Mouse (Mus musculus) E14TG2a.4 (cell line): ENCODE measurements around the gene Hivep2.

ENCODE experiments used
- H3K27me3 ChIP-seq: 2 replicates; pipeline ENCODE4 v1.6.1; 2014; ENCODE audit warnings: low read length, control low read depth; ENCODE audit not compliant: insufficient read depth
- H3K36me3 ChIP-seq: 2 replicates; pipeline ENCODE4 v1.6.1; 2014; ENCODE audit warnings: low read length, control low read depth; ENCODE audit not compliant: insufficient read depth
- H3K4me1 ChIP-seq: replicated peaks from 2 replicates; pipeline ENCODE4 v1.6.1; 2014; ENCODE audit warnings: low read depth, low read length, control low read depth
- H3K4me3 ChIP-seq: replicated peaks from 2 replicates; pipeline ENCODE4 v1.5.1; 2014; ENCODE audit warnings: mild to moderate bottlenecking, low read length
- H3K9me3 ChIP-seq: 2 replicates; pipeline ENCODE4 v1.6.1; 2014; ENCODE audit warnings: low read length, control low read depth
- CTCF ChIP-seq: conservative IDR thresholded peaks from 2 replicates; pipeline ENCODE4 v1.5.1; 2014; ENCODE audit warnings: low read length
- NANOG ChIP-seq: IDR thresholded peaks from 2 replicates; pipeline ENCODE4 v1.6.1; 2014; ENCODE audit warnings: borderline replicate concordance, low read length, mixed read lengths
- POU5F1 ChIP-seq: IDR thresholded peaks from 2 replicates; pipeline ENCODE4 v1.6.1; 2014; ENCODE audit warnings: low read length, borderline replicate concordance

The Hivep2 gene

DNA sequence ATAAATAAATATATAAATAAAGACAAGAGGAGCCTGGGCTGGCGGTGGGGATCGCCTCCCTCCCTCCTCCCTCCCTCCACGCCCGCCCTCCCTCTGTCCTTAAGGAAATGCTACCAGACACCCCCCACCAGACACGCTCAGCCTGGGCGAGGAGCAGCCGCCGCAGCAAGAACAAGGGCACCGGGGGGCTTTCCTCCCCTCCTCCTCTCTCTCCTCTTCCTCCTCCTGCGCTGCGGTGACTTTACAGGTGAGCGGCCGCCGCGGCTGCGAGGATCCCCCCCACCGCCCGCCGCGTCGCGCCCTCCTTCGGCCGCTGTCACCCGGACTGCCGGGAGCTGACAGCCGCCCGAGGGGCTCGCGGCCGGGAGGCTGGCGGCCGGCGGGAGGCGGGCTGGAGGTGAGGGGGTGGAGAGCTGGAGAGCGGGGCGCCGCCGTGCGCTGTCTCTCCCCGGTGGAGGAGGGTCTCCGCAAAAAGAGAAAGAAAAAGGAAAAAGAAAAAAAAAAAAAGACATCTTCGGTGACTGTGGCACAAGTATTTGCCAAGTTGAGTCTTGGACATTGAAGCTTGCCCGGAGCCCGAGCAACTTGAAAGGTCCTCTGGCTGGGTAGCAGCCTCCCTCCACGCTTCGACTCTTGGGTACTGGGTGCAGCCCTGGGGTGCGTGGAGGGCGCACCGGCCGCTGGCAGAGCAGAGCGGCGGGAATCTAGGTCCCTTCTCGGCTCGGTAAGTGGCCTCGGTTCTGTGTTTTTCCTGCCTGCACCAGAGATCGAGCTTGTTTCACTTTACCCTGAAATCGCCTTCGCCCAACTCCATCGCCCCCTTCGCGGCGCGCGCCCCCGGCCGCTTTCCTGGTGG lies at the start of gene Hivep2:
Gene Hivep2 (plus strand): TSS at position 102 of the 856 bp plus-strand sequence.
- H3K4me3 ChIP-seq, result peak within 1 kb of the TSS; percentile 88
- H3K9me3 ChIP-seq, result no peaks in the 10 kb centered on the region
- H3K27me3 ChIP-seq, result peaks cover 41% of the 10 kb centered on the region
- no peaks in the 10 kb centered on the region for H3K36me3 ChIP-seq
- TF ChIP-seq CTCF (no peak), NANOG (no peak)
- H3K4me1 ChIP-seq, result peaks cover 16% of the 10 kb centered on the region

- no peak for TF ChIP-seq POU5F1
- no peak for TF ChIP-seq CTCF
- no peak for TF ChIP-seq NANOG
These were observed 49.1 kb upstream of the Hivep2 start for GRCm38 (mm10) chr10:13916645-13917342.

DNA sequence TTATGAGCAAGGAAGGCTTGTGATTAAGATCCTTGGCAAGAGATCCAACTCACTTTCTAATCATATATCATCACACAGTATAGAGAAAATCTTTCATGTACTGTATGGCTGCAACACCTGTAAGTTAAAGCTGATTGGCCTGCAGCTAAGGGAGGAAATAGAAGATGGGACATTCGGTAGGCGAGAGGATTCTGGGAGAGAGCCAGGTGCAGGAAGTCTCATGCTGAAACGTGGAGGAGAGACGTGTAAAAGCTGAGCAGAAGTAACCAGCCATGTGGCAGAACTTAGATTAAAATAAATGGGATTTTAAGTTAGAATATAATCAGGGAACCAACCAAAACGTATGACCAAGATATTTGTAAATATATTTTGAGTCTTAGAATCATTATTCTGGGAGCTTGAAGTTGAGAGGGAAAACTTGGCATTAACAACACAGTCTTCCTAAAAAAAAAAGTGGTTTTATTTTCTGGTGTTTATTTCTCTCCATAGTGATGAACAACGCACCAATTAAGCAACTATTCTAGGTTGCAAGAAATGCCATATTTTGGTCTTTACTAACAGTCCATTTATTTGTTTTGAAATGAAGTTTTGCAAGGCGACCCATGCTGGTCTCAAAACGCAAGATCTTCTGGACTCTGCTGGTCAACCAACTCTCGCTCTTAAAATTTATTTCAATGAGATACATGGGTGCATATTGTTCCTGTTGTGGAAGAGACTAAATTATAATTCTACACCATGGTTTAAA lies 44.1 kb upstream of the Hivep2 start:
- Histone ChIP-seq H3K36me3 (no peaks in the 10 kb centered on the region), H3K27me3 (no peaks in the 10 kb centered on the region), H3K4me1 (peaks cover 7% of the 10 kb centered on the region; the same call in 1 of the 2 replicates), H3K4me3 (no peak overlapping the region), H3K9me3 (no peaks in the 10 kb centered on the region)
- TF ChIP-seq POU5F1, result no peak
- TF ChIP-seq CTCF, result no peak
- no peak for TF ChIP-seq NANOG

More at GRCm38 (mm10) chr10:13916645-13917342, 49.1 kb upstream of the Hivep2 start:
- Histone ChIP-seq H3K36me3 (no peaks in the 10 kb centered on the region), H3K9me3 (no peaks in the 10 kb centered on the region), H3K27me3 (no peaks in the 10 kb centered on the region), H3K4me1 (no peaks in the 10 kb centered on the region), H3K4me3 (no peak overlapping the region)

DNA sequence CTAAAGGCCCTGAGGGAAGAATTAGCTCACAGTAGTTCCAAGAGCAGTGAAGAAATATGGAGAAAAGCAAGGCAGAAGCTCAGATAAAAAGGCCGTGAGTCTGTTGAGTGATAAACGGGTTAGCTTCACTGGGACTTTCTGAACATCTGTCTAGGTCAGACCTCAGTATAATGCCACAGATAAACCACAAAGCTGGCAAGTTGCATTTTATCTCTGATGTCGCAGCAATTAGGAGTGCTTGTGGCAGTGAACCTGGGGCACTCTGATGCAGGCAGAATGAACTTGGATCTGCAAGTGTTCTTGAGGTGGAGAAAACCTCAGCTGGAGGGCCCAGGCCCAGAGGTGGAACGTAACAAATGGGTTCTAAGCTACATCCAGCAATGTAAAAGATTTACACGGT lies 36.6 kb upstream of the Hivep2 start:
- Histone ChIP-seq H3K36me3 (no peaks in the 10 kb centered on the region), H3K27me3 (no peaks in the 10 kb centered on the region), H3K9me3 (no peaks in the 10 kb centered on the region), H3K4me1 (peaks cover 7% of the 10 kb centered on the region; the same call in 1 of the 2 replicates), H3K4me3 (no peak overlapping the region)
- no peak for TF ChIP-seq CTCF
- TF ChIP-seq POU5F1, result no peak
- no peak for TF ChIP-seq NANOG

- Histone ChIP-seq H3K27me3 (no peaks in the 10 kb centered on the region), H3K36me3 (no peaks in the 10 kb centered on the region), H3K9me3 (no peaks in the 10 kb centered on the region), H3K4me1 (no peaks in the 10 kb centered on the region), H3K4me3 (no peak overlapping the region)
- TF ChIP-seq CTCF, result no peak
- no peak for TF ChIP-seq POU5F1
- no peak for TF ChIP-seq NANOG
These were observed 33.7 kb upstream of the Hivep2 start for GRCm38 (mm10) chr10:13932147-13932546.

DNA sequence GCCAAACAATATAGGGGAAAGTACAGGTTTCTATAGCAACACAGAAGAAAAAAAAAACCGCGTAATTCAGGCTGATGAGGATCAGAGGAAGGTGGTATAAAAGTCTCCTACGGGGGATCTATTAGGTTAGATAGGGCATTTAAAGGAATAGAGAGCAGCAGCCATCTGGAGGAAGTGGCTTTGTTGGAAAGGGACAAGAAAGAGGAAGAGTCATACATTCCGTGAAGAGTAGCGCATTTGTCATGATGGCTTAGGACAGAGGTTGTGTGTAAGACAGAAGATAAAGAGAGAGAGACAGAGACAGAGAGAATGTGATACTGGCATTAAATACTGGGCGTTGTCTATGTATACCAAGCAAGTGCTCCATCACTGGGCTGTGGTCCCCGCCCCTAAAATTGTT lies 32.6 kb upstream of the Hivep2 start:
- no peak overlapping the region for H3K4me3 ChIP-seq
- no peak for TF ChIP-seq NANOG
- H3K36me3 ChIP-seq, result no peaks in the 10 kb centered on the region
- no peaks in the 10 kb centered on the region for H3K4me1 ChIP-seq
- no peaks in the 10 kb centered on the region for H3K9me3 ChIP-seq
- no peaks in the 10 kb centered on the region for H3K27me3 ChIP-seq

- Histone ChIP-seq H3K4me1 (no peaks in the 10 kb centered on the region), H3K4me3 (no peak overlapping the region), H3K9me3 (no peaks in the 10 kb centered on the region), H3K36me3 (no peaks in the 10 kb centered on the region), H3K27me3 (no peaks in the 10 kb centered on the region)
- no peak for TF ChIP-seq NANOG
- no peak for TF ChIP-seq CTCF
- TF ChIP-seq POU5F1, result no peak
These were observed 30.2 kb upstream of the Hivep2 start for GRCm38 (mm10) chr10:13935646-13936045.

DNA sequence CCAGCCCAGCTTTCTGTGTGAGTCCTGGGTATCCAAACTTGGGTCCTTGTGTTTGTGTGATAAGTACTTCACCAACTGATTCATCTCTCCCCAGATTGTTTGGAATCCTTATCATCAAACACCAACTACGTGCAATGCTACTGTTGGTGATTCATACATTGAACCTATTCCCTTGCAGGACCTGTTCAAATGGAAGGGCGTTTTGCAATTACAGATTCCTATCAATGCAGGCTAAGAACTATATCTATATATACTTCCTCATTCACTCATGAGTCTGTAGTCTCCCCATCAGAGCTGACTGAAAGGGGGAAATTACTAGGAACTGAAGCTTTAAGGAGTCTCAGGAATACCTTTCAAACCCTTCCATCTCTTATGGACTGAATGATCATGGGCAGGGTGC lies 24.5 kb upstream of the Hivep2 start:
- TF ChIP-seq CTCF, result no peak
- TF ChIP-seq NANOG, result no peak
- TF ChIP-seq POU5F1, result no peak
- no peak overlapping the region for H3K4me3 ChIP-seq
- no peaks in the 10 kb centered on the region for H3K36me3 ChIP-seq
- no peaks in the 10 kb centered on the region for H3K4me1 ChIP-seq
- no peaks in the 10 kb centered on the region for H3K27me3 ChIP-seq
- H3K9me3 ChIP-seq, result no peaks in the 10 kb centered on the region
